Mouse (Mus musculus): ENCODE data around the gene Lsm7.

The Lsm7 gene

DNA sequence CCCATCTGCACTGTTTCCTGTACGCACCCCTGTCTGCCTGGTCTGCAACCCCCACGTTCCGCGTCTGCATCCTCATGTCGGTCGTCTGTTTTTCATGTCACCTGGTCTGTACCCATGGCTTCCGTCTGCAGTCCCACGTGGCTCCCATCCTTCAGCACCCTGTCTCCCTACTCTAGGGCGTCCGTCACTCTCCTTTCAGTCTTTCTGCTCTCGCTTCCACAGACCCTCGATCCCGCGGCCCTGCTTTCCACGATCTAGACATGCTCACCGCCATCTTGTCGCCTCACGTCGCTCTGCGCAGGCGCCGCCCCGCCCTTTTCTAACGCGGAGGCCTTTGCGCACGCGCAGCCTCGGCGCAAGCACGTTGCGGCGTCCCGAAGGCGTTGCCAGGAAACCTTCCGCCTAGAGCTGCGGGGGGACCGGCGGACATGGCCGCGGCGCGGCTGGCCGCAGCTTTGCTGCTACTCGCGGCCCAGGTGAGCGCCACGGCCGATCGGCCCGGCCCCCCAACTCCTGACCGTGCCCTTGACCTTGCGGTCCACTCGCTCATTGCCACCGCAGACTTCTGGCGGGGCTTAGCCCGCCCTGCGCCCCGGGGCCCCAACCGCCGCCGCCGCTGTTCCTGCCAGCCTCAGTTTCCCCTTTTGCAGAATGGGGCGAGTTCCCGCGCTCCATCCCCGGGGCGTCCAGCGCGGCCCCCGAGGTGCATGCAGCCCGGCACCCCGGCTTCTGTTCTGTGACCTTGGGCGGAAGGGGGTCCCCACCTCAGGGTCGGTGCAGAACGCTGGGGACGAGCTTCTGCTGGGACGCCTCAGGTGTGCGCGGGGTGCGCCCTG lies at the start of gene Lsm7, which contains the start of gene Sppl2b:
Lsm7 (minus strand) TSS at position 297 of the 836 bp plus-strand sequence.
Sppl2b (plus strand) TSS at position 363 of the 836 bp plus-strand sequence.
- peak; percentile 94 for DNase-seq (ENCODE audit: low read depth, low spot score)

DNA sequence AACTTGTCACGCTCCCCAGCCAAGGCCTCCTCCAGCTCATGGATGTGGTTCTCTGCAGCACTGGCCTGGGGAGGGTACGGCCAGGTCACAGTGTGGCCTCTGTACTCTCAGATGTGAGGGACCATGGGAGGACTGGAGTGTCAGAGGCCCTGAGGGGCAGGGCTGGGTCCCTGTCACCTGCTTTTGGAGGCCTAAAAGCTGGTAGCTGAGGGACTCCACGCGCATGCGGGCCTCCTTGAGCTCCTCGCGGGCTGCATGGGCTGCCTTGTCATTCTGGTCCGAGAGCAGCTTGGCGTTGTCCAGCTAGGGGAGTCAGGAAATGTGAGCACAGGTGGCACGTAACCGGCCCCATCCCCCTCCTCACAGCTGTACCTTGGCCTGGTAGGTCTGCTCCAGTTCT lies 49.7 kb upstream of the Lsm7 start:
- DNase-seq (ENCODE audit: low read depth, low spot score) = no peak

DNA sequence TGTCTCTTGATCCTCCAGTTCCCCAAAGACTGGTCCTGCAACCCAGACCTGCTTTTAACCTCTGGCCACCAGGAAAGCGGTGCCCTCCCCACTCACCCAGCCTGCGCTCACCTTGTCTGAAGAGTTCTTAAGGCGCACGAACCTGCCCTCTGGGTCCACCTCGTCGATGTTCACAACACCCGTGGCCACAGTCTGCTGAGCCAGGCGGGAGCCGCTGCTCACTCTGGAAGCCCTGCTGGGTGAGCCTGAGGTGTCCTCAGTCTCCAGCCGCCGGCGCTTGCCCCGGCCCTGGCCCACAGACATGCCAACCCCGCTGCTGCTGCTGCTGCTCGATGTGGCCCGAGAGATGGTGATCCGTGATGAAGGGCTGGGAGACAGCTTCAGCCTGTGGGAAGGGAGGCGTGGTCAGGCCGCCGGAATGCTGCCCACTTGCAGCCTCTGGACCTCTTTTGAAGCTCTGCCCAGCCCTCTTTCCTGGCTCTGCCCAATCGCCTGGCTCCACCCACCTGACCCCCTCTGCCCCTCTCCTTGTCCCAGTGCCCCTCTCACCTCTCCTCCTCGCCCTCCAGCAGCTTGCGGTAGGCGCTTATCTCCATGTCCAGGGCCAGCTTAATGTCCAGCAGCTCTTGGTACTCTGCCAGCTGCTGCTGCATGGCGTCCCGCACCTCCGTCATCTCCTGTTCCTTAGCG lies 49.1 kb upstream of the Lsm7 start:
- DNase-seq (ENCODE audit: low read depth, low spot score) = no peak

DNA sequence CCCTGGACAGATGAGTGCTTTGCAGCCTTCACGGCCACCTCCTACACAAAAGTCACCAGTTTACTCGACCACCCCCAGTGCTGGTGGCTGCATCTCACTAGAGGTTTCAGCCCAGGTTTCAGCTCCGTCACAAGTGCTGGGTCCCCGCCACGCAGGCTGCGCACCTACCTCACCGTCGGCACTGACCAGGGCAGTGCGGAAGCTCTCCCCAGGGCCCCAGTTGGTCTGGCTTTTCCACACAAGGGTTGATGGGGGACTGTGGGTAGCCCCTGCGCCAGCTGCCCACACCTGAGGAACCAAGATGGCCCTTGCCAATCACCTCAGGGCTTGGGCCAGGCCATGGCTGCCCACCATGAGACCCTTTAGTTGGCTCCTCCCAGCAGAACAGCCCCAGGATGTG lies 48.3 kb upstream of the Lsm7 start:
- DNase-seq (ENCODE audit: low read depth, low spot score) = no peak

DNA sequence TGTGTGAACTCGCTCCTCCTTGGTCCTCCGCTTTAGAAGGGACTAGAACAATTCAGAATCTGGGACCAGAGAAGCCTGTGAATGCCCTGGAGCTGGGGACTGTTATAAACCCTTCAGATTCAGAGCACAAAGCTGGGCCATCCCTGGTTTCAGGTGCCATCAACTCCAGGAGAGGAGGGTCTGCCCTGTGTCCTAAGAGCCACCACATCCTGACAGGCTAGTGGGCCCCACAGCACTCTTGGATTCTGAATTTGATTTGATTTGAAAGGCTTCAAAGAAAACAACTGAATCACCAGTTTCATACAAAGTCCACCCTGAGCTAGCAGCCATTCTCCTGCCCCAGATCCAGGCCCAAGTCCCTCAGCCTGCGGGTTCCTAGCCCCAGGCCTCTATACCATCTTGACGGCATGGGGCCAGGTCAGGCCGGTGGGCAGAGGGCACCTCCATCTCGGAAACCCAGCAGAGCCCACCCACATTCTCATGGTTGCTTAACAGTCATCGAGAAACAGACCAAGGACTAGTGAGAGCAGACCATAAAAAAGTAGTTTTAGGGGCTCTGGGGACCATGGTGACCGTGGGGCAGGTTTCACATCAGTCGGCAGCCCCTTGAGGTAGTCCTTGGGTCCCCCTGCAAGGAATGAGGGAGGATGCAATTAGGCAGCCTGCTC lies 47.4 kb upstream of the Lsm7 start:
- no peak for DNase-seq (ENCODE audit: low read depth, low spot score)

DNA sequence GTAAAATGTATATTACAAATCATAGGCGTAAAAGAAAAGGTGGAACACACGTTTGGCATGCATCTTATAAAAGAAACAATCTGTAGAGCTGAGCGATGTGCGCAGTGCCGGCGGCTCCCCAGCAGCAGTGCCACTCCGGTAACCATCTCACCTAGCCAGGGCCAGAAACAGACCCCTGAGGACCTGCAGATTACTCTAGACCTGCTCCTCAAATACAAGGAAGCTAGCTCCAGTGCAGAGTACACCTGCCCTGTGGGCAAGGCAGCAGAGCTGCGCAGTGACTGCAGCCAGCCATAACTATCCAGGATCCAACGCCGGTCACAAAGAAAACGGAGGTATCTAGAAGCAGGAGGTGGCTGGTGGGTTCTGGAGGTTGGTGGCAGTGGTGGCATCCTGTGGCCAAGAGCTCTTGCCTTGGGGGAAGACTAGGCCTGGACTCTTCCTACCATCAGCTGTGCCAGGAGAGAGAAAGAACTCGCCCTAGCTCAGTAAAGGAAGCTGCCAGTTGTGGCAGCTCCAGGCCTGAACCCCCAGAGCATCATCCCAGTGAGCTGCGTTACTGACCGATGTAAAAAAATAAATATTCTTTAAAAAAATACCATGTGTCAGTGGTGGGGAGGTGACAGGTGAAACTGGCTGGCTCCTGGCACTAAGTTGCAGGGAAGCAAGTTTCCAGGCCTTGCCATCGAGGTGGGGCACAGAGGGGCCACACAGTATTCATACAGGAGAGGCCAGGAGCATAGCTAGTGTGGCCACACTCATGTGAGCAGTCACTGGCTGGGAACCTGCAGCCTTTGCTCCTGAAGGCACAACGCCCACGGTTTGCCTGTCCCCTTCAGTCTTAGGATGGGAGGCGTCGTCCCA lies 46.6 kb upstream of the Lsm7 start:
- no peak for DNase-seq (ENCODE audit: low read depth, low spot score)

DNA sequence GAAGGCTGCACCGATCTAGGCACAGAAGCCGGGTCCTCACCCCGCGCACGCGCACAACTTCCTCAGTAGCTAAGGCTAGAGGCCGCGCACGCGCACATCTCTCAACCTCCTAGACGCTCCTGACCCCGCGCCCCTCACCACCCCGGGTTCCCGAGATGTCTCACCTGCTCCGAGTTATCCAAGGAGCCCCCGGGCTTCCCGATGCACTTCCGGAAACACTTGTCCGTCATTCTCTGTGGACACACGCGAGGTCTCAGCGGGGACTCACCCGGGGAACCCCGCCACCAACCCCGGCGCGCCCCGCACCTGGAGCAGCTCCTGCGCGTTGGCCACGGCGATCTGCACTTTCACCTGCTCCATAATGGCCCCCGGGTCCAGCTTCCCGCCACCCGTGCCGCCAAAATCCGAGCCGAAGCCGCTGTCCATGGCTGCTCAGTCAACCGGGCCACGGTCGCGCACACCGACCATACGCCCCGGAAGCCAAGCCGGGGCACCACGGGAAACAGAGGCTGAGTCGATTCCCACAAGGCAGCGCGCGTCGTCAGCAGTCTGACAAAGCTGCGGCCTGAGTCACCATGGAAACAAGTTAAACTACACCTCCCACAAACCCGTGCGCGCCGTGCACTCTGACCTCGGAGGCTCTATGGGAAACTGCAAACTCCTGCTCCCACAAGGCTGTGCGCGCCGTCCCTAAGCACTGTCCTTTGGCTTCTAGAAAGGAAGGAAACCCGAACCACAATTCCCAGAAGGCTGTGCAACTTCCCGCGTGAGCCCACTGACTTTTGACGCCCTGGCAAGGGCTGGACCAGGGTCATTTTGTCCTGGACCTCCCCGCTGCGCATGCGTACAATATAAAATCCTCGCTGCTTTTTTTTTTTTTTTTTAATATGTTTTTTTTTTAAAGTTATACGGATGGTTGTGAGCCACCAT lies 45.6 kb upstream of the Lsm7 start, which contains the start of gene Timm13:
Timm13 (minus strand) TSS at position 652 of the 930 bp plus-strand sequence.
- DNase-seq (ENCODE audit: low read depth, low spot score) = peak; percentile 99

DNA sequence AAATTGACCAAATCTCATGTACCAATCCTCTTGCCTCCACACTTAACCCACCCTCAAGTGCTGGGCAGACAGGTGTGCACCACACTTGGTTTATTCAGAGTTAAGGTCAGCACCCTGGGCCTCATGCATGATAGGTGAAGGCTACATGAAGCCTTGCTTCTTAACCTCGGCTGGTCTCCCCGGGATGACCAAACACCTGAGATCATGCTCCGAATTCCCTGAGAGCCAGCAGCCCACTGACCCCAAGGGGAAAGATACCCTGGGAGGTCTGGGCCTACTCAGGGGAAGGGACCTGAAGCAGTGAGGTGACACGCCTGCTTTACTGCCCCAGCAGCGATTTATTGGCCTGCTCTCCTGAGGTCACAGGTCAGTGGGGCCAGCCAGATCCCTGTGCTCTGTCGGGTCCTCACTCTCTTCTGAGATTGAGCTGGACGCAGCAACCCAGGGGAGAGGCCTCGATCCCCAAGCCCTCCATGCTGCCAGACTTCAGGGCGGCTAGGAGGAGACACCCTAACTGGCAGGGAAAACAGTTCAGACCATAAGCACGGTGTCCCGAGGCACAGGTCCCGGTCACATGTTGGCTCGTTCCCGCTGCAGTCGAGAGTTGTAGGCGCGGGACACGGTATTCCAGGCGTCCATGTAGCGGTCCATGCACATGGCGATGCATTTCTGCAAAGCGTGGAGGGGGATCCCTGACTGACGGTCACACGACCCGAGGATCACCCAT lies 44.7 kb upstream of the Lsm7 start:
- DNase-seq (ENCODE audit: low read depth, low spot score) = no peak

DNA sequence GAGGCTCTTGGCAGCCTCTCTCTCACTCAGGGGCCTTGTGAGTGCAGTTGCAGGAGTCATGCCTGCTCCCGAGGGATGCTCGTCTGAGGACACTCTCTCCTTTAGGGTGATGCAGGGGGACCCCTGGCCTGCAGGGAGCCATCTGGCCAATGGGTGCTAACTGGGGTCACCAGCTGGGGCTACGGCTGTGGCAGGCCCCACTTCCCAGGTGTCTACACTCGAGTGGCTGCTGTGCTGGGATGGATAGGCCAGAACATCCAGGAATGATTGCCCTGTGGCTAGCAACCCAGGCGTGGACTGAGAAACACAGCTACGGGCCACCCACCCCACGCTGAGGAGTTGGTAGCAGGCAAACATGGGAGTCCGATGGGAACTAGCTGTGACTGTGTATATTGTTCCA lies 44.1 kb upstream of the Lsm7 start:
- DNase-seq (ENCODE audit: low read depth, low spot score) = no peak

DNA sequence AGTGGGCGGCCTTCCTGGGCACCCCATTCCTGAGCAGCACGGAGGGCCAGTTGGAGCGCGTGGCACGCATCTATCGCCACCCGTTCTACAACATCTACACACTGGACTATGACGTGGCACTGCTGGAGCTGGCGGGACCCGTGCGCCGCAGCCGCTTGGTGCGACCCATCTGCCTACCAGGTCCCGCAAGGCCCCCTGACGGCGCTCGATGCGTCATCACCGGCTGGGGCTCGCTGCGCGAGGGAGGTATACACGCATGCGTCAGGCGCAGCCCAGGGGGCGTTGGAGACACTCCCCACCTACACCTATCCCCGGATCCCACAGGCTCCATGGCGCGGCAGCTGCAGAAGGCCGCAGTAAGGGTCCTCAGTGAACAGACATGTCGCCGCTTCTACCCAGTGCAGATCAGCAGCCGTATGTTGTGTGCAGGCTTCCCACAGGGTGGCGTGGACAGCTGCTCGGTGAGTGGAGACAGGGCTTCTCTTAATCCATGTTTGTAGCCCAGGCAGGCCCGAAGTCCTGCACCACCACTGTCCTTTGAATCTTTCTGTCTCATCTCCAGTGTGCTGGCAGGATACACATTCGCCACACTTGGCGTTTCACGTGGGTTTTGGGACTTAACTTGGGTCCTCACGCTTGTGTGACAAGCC lies 43.0 kb upstream of the Lsm7 start:
- no peak for DNase-seq (ENCODE audit: low read depth, low spot score)

DNA sequence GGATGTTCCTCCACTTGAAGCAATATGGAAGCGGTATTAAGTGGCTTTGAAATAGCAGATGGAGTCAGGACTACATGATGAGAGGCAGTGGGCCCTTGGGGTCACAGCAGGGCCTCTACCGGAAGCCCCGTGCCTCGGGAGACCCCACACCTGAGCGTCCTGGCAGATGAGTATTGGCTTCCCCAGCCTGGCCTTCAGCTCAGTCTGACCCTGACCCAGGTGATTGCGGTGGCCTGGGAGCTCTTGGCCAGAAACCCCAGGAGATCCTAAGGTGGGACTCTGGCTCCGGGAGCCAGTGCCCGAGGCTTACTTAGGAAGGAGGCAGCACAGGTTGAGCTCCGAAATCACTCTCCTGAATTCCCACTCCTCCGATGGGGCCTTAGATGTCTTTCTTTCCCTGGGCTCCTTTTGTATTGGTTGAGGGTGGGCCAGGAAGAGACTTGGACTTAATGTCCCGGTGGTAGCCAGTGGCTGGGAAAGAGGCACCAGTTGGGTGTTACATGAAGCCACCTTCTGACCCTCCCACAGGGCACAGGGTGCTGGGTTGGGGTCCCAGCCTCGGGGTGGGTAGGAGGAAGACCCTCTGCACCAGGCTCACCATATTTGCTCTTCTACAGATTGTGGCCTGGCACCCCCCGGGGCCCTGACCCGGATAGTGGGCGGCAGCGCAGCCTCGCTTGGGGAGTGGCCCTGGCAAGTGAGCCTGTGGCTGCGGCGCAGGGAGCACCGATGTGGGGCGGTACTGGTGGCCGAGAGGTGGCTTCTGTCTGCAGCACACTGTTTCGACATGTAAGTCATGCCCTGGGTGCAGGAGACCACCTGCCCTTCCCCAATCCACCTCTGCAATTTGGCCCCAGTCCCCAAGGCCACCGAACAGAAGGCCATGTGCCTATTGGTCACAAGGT lies 41.8 kb upstream of the Lsm7 start:
- no peak for DNase-seq (ENCODE audit: low read depth, low spot score)

DNA sequence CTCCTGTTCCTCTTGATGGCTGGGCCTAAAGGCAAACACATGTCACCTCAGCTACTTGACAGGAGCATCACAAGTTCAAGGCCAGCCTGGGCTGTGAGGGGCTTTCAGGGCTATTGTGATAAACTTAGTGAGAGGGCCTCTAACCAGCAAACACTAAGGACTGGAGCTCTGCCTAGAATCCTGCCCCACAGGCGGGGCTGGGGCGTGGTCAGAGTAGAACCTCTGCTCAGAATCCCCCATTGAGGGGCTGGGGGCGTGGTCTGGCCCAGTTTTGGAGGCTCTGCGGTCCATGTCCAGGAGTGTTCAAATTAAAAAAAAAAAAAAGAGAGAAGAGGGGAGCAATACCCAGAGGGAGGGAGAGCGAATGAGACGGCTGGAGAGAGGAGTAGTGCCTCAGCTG lies 40.7 kb upstream of the Lsm7 start:
- DNase-seq (ENCODE audit: low read depth, low spot score) = no peak

DNA sequence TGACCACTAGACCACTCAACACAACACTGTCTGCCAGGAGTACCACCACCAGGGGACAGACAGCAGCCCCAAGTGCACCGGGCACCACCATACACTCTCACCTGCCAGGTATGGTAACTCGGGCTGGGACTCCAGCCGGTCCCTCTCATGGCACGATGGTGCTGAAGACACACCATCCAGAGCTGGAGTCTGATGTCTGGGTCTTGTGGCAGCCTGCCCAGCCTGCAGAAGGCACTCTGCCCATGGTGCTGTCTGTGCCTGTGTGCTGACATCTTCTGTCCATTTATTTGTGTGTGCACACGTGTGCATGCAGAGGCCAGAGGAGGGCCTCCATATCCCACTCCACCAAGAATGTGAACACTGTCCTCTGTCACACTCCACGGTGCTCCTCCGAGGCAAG lies 40.1 kb upstream of the Lsm7 start:
- no peak for DNase-seq (ENCODE audit: low read depth, low spot score)

DNA sequence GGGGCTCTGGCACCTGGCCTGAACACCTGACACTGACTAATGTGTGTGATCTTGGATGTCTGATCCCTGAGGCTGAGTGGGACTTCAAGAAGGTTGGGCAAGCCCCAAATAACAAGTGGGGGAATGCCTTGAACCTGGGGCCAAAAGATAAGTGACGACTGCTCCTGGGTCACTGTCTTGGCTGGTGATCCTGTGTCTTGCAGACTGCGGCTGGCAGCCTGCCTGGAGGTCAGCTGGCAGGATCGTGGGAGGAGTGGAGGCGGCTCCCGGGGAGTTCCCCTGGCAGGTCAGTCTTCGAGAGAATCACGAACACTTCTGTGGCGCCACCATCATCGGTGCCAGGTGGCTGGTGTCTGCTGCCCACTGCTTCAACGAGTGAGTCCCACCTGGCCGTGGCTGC lies 32.2 kb upstream of the Lsm7 start:
- no peak for DNase-seq (ENCODE audit: low read depth, low spot score)

DNA sequence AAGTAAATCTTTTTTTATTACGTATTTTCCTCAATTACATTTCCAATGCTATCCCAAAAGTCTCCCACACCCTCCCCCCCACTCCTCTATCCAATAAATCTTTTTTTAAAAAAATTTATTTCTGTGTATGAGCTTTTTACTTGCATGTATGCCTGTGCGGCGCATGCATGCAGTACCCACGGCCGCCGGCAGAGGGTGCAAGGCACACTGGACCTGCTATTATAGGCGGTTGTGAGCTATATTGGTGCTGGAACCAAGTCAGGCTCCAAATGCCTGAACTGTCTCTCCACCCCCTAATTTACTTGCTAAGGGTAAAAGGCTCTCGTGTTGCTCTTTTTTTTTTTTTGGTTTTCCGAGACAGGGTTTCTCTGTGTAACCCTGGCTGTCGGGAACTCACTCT lies 26.3 kb upstream of the Lsm7 start:
- DNase-seq (ENCODE audit: low read depth, low spot score) = peak; percentile 41

DNA sequence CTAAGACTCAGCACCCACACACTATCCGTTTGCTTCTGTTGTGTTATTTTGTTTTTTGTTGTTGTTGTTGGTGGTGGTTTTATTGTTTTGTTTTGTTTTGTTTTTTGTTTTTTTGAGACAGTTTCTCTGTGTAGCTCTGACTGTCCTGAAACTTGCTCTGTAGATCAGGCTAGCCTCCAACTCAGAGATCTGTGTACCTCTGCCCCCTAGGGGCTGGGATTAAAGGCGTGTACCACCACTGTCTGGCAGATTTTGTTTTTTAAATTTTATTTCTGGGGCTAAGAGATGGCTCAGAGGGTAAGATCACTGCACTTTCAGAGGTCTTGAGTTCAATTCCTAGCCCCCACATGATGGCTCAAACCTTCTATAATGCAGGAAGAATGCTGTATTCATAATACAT lies 25.9 kb upstream of the Lsm7 start:
- no peak for DNase-seq (ENCODE audit: low read depth, low spot score)

DNA sequence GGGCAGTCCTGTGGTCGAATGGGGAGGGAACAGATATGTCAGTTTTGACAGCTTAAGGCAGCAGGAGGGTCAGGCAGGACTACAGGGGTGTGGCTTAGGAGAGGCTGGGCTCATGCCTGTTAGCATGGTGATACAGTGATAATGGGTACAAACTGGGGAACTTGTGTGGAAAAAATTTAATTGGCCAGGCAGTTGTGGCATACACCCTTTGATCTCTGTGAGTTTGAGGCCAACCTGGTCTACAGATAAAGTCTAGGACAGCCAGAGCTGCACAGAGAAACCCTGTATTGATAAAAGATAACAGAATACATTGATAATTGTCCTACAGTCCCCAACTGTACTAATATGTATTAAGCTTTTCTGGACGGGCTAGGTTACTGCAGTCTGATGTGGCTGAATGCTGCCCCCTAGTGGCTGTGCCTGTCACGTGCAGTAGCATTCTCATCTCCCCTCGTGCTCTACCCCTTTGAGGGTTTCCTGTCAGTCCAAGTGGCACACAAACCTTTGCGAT lies 25.2 kb upstream of the Lsm7 start:
- peak; percentile 57 for DNase-seq (ENCODE audit: low read depth, low spot score)

DNA sequence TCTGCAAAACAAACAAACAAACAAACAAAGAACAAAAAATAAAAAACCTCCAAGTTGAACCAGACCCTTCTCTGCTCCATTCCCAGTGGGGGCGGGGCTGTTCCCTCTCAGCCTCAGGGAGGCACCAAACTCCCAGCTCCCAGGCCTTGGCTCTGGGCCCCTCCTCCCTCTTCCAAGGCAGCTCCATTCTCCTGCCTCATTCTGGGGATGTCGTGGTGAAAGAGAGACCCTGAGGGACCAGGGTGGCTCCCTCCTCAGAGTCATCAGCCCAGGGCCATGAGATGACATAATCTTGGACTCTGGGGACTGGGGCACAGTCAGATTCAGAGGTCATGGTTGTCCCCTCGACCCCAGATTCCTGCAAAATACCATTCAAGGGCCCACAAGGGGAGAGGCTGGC lies 21.6 kb upstream of the Lsm7 start:
- no peak for DNase-seq (ENCODE audit: low read depth, low spot score)

All from retina, postnatal 7 days (tissue).